Mouse (Mus musculus): ENCODE measurements around the gene Snx7. TPM values are rescaled to one million over a fixed set of nuclear protein-coding genes. Genes with fewer than 3 reads are reported as not detected.

Snx7 gene
- 85.6 and 88.5 TPM in 2 replicates for polyA plus RNA-seq (2015; fragmentation: Nextera tagmentation; extraction: Ambion mirVana)

DNA sequence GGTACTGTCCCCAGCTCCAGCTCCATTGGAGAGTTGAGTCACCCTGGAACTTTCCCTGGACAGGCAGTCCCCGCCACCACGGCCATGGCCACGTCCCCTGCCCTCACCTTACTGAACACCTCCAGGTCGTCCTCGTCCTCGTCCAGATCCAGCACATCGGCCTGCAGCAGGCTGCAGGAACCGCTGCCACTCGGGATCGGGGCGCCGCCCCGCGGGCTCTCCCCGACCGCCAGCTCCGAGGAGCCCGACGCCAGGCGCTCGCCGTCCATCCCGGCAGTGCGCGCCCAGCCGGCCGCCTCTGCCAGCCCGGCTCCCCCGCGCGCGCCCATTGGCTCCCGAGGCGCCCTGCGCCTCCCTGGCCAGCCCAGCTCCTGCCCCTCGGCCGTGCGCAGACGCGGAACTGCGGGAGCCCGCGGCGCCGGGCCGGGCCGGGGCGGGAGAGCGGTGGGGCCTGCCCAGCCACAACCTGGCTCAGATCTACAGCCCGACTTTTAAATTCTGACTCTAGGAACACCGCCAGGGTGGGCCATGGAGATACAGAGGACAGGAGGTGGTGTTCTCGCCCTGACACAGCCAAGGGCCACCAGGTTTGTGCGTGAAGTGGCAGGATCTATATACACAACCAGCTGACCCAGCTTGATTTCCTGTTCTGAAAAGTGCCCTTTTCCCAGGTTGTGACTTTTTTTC, at the start of gene Snx7:
Snx7 (minus strand) TSS at position 300 of the 687 bp plus-strand sequence.
- Histone ChIP-seq H3K4me3 (ENCODE audit: low read length) (peak within 1 kb of the TSS; percentile 72), H3K9ac (ENCODE audit: low read depth, low read length) (peak within 1 kb of the TSS; percentile 84), H3K9me3 (ENCODE audit: control insufficient read depth, low read length) (no peaks in the 10 kb centered on the region), H3K4me1 (ENCODE audit: control insufficient read depth, insufficient read depth, low read length) (peaks cover 8% of the 10 kb centered on the region), H3K4me2 (ENCODE audit: low read depth, low read length) (peak within 1 kb of the TSS; percentile 71), H3K36me3 (ENCODE audit: control insufficient read depth, insufficient read depth, low read length) (no peaks in the 10 kb centered on the region), H3K27ac (ENCODE audit: low read length) (peak within 1 kb of the TSS; percentile 92), H3K27me3 (replicated peaks; ENCODE audit: control insufficient read depth, insufficient read depth, low read length) (no peaks in the 10 kb centered on the region)
- ATAC-seq: peak; percentile 98
- under 1% methylated on average over 47 of the region's 53 CpGs for WGBS

DNA sequence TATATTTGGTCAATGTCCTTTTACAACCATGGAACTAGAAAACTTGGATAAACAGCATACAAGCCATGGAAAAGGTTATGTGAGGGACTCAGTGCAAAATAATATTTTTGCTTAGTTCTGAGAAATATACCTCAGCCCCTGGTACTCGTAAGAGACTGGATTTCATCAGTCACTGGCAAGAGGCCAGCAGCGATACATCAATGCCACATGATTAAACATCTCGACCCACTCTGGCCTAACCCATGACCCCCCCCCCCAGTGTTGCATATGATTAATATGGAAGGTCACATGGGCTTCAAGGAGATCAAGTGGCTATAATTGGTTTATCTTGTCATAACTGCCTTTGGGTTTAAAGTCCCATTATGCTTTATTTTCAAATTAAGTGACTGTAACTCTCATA, 46.7 kb upstream of the Snx7 start:
- Histone ChIP-seq H3K27me3 (replicated peaks; ENCODE audit: control insufficient read depth, insufficient read depth, low read length) (no peaks in the 10 kb centered on the region), H3K27ac (ENCODE audit: low read length) (no peak overlapping the region), H3K4me1 (ENCODE audit: control insufficient read depth, insufficient read depth, low read length) (no peaks in the 10 kb centered on the region), H3K9ac (ENCODE audit: low read depth, low read length) (no peak overlapping the region), H3K9me3 (ENCODE audit: control insufficient read depth, low read length) (no peaks in the 10 kb centered on the region), H3K4me2 (ENCODE audit: low read depth, low read length) (no peak overlapping the region), H3K4me3 (ENCODE audit: low read length) (no peak overlapping the region), H3K36me3 (ENCODE audit: control insufficient read depth, insufficient read depth, low read length) (no peaks in the 10 kb centered on the region)
- ATAC-seq: no peak
- WGBS: 68% methylated on average over 3 of the region's 3 CpGs

DNA sequence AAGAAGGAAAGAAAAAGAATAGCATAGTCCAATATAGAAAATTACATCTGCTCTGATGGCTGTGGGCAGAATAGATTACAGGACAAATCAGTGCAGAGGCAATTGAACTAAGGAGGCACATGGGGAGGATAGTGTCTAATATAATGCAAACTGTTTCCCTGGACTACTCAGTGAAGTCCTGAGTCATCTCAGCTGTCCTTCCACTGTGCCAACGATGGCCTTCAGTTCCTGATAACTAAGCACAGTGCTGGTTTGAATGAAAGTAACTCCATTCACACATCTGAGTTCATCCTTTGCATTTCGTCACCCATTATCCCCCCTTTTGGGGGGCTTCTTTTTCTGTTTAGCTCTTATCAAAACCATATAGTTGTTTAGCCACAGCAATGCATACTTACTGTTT, 25.0 kb upstream of the Snx7 start:
- no peaks in the 10 kb centered on the region for H3K36me3 ChIP-seq (ENCODE audit: control insufficient read depth, insufficient read depth, low read length)
- 59% methylated on average over 2 of the region's 2 CpGs for WGBS
- H3K27ac ChIP-seq (ENCODE audit: low read length): no peak overlapping the region
- no peaks in the 10 kb centered on the region for H3K4me1 ChIP-seq (ENCODE audit: control insufficient read depth, insufficient read depth, low read length)
- no peak for ATAC-seq
- H3K9ac ChIP-seq (ENCODE audit: low read depth, low read length): no peak overlapping the region
- H3K27me3 ChIP-seq (replicated peaks; ENCODE audit: control insufficient read depth, insufficient read depth, low read length): no peaks in the 10 kb centered on the region
- H3K9me3 ChIP-seq (ENCODE audit: control insufficient read depth, low read length): no peaks in the 10 kb centered on the region
- no peak overlapping the region for H3K4me2 ChIP-seq (ENCODE audit: low read depth, low read length)
- no peak overlapping the region for H3K4me3 ChIP-seq (ENCODE audit: low read length)

DNA sequence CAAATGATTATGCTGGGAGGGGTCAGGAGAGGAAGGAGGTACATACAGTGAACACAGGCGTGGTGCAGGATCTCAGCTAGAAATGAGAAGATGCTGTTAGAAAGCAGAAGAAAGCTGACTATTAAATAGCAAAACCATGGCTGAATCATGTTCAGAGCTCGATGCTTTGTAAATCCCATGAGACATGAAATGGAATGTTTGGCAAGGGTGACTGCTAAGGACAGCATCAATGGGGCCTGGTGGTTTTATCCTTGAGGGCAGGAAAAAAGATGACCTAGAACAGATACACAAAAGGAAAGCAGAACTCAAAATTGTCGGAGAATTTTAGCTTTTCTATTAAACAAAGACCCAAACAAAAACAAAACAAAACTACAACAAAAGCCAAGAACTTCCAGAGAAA, 6.7 kb upstream of the Snx7 start:
- Histone ChIP-seq H3K27ac (ENCODE audit: low read length) (no peak overlapping the region), H3K9me3 (ENCODE audit: control insufficient read depth, low read length) (no peaks in the 10 kb centered on the region), H3K4me3 (ENCODE audit: low read length) (no peak overlapping the region), H3K36me3 (ENCODE audit: control insufficient read depth, insufficient read depth, low read length) (no peaks in the 10 kb centered on the region), H3K27me3 (replicated peaks; ENCODE audit: control insufficient read depth, insufficient read depth, low read length) (no peaks in the 10 kb centered on the region), H3K4me1 (ENCODE audit: control insufficient read depth, insufficient read depth, low read length) (no peaks in the 10 kb centered on the region), H3K4me2 (ENCODE audit: low read depth, low read length) (no peak overlapping the region), H3K9ac (ENCODE audit: low read depth, low read length) (no peak overlapping the region)
- no peak for ATAC-seq
- 79% methylated on average over 3 of the region's 3 CpGs for WGBS

DNA sequence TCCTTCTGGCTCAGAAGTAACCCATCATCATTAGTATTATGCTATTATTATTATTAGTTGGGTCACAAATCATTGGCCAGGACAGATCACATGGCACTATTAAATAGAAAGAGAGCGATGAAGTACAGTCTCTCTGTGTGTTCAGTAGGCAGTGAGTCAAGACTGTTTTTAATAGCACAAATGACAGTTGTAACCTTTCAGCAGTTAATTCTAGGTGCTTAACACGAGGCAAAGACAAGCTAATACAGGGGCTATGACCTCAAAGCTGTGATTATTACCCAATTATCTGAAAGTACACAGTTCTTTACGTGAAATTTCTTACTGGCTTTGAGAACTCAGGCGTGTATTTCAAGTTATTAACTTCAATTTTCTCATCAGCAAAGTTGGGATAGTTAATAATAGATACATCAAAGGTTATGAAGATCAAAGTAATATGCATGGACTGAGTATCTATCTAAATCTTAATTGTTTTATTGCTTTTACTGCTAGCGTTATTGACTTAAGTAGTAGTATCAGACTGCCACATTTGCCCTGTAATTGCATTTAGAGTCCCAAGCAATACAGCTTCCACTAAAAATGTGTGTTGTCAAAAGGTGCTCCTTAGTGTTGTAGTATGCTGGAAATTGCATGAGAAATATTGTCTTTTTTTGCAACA, 4.6 kb upstream of the Snx7 start:
- Histone ChIP-seq H3K4me3 (ENCODE audit: low read length) (no peak overlapping the region), H3K27ac (ENCODE audit: low read length) (no peak overlapping the region), H3K36me3 (ENCODE audit: control insufficient read depth, insufficient read depth, low read length) (no peaks in the 10 kb centered on the region), H3K4me1 (ENCODE audit: control insufficient read depth, insufficient read depth, low read length) (no peaks in the 10 kb centered on the region), H3K27me3 (replicated peaks; ENCODE audit: control insufficient read depth, insufficient read depth, low read length) (no peaks in the 10 kb centered on the region), H3K9ac (ENCODE audit: low read depth, low read length) (no peak overlapping the region), H3K4me2 (ENCODE audit: low read depth, low read length) (no peak overlapping the region), H3K9me3 (ENCODE audit: control insufficient read depth, low read length) (no peaks in the 10 kb centered on the region)
- WGBS: 53% methylated on average over 5 of the region's 5 CpGs
- ATAC-seq: peak; percentile 58

DNA sequence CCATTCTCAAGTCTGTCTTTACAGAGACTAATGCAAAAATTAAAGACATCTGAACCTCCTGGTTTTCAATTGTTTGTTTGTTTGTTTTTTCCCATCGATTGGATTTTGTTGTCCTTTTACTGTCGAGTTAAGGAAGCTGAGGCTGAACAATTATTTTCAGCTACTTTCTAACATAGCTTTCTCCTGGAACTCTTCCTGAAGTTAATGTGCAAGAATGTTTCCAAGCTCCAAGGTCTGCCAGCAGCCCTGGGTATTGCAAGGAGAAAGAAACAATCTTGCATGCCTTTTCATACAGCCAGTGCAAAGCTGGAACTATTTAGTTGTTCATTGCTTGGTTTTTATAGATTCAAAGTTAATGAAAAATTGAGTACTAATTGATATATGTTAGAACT, 584 bp upstream of the Snx7 start:
- Histone ChIP-seq H3K9ac (ENCODE audit: low read depth, low read length) (peak overlapping the region; percentile 84), H3K9me3 (ENCODE audit: control insufficient read depth, low read length) (no peaks in the 10 kb centered on the region), H3K4me3 (ENCODE audit: low read length) (peak overlapping the region; percentile 72), H3K27me3 (replicated peaks; ENCODE audit: control insufficient read depth, insufficient read depth, low read length) (no peaks in the 10 kb centered on the region), H3K36me3 (ENCODE audit: control insufficient read depth, insufficient read depth, low read length) (no peaks in the 10 kb centered on the region), H3K4me2 (ENCODE audit: low read depth, low read length) (peak overlapping the region; percentile 71), H3K27ac (ENCODE audit: low read length) (peak overlapping the region; percentile 92), H3K4me1 (ENCODE audit: control insufficient read depth, insufficient read depth, low read length) (peaks cover 8% of the 10 kb centered on the region)
- ATAC-seq: no peak
- WGBS: 9% methylated on average over 2 of the region's 2 CpGs

DNA sequence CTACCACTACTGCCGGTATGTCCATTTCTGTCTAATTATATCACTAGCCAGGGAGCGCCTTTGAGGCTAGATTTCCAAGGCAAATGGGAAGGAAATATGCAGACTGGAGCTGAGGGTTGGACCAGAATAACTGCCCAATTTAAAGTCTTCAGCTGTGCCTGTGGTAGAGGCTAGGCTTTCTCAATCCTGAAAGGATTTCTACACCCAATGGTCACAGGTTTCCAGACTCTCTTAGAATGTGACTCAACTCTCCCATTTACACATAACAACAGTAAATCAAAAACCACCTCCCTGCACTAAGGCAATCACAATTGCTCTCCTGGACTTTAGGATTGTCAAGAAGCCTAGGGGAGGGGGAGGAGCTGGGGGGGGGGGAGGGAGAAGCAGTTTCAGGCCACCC, 645 bp downstream of the Snx7 start:
- Histone ChIP-seq H3K4me3 (ENCODE audit: low read length) (peak overlapping the region; percentile 72), H3K9me3 (ENCODE audit: control insufficient read depth, low read length) (no peaks in the 10 kb centered on the region), H3K4me2 (ENCODE audit: low read depth, low read length) (peak overlapping the region; percentile 71), H3K27ac (ENCODE audit: low read length) (peak overlapping the region; percentile 92), H3K27me3 (replicated peaks; ENCODE audit: control insufficient read depth, insufficient read depth, low read length) (no peaks in the 10 kb centered on the region), H3K4me1 (ENCODE audit: control insufficient read depth, insufficient read depth, low read length) (peaks cover 8% of the 10 kb centered on the region), H3K36me3 (ENCODE audit: control insufficient read depth, insufficient read depth, low read length) (no peaks in the 10 kb centered on the region), H3K9ac (ENCODE audit: low read depth, low read length) (peak overlapping the region; percentile 84)
- WGBS: 61% methylated on average over 2 of the region's 2 CpGs
- peak; percentile 45 for ATAC-seq

DNA sequence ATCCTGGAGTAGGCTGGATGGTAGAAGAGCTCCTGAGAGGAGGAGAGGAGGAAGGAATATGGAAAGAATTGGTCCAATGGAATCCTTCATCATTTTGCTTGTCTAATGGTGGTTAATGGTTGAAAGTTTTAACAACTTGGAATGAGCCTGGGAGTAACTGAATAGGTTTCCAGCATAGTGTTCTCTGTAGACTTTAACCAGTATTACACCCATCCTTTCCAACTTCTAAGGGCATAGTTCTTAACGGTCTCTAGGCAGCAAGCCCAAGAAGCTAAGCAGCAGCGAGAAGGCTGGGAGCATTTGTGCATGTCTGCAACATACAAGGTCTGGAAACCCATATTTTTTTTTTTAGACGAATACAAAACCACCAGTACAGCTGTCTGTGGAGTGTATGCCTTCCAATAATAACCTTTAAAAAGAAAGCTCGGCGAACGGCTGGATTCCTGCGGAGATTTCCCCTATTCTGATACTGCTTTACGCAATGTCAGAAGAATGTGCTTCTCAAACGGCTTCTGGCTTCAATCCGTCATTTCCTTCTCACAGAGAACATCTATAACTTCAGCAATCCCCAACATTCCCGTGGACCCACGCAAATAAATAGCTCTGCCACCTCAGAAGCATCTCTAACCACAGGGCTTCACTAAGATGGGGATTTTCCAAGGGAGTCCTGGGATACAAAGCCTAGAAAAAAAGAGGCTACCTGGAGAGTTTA, 1.9 kb downstream of the Snx7 start:
- Histone ChIP-seq H3K4me1 (ENCODE audit: control insufficient read depth, insufficient read depth, low read length) (peaks cover 12% of the 10 kb centered on the region), H3K36me3 (ENCODE audit: control insufficient read depth, insufficient read depth, low read length) (no peaks in the 10 kb centered on the region), H3K9me3 (ENCODE audit: control insufficient read depth, low read length) (no peaks in the 10 kb centered on the region), H3K4me3 (ENCODE audit: low read length) (peak overlapping the region; percentile 72), H3K27me3 (replicated peaks; ENCODE audit: control insufficient read depth, insufficient read depth, low read length) (no peaks in the 10 kb centered on the region), H3K9ac (ENCODE audit: low read depth, low read length) (no peak overlapping the region), H3K4me2 (ENCODE audit: low read depth, low read length) (peak overlapping the region; percentile 71), H3K27ac (ENCODE audit: low read length) (peak overlapping the region; percentile 4; the same call in 1 of the 2 replicates)
- WGBS: 55% methylated on average over 12 of the region's 12 CpGs
- ATAC-seq: no peak

DNA sequence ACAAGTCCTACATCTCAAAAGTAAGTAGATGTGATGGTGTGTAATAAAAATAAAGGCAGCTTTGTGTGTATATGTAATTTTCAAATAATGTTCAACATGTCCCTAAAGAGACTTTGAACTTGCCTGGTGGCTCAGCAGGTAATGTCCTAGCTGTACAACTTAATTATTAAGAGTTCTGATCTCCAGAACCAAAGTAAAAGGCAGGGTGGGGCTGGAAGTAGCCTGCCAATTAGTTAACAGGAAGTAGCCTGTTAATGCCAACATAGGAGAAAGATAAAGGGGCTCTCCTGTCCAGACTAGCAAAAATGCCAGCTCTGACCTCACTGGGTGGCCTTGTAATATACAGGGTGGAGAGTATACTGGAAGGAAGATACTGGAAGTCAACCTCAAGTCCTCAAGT, 3.1 kb downstream of the Snx7 start:
- Histone ChIP-seq H3K27me3 (replicated peaks; ENCODE audit: control insufficient read depth, insufficient read depth, low read length) (no peaks in the 10 kb centered on the region), H3K9ac (ENCODE audit: low read depth, low read length) (no peak overlapping the region), H3K4me1 (ENCODE audit: control insufficient read depth, insufficient read depth, low read length) (peaks cover 16% of the 10 kb centered on the region), H3K4me2 (ENCODE audit: low read depth, low read length) (no peak overlapping the region), H3K36me3 (ENCODE audit: control insufficient read depth, insufficient read depth, low read length) (no peaks in the 10 kb centered on the region), H3K9me3 (ENCODE audit: control insufficient read depth, low read length) (no peaks in the 10 kb centered on the region), H3K4me3 (ENCODE audit: low read length) (no peak overlapping the region), H3K27ac (ENCODE audit: low read length) (no peak overlapping the region)
- ATAC-seq: no peak

Data from intestine, embryonic 16.5 days (tissue).